Mouse (Mus musculus): ENCODE results near the gene Gm49393.
"Not testable (repeated sequence)": the region's sequence is repeated elsewhere in the genome, so short reads cannot be mapped to it uniquely, and the experiment has no call there.

Gene Gm49393

GRCm38 (mm10) chr13:60935490-60935889, at the start of gene Gm49393:
TSS of gene Gm49393 (minus strand) at chr13:60935590.
- not testable (repeated sequence) for DNase-seq (ENCODE audit: extremely low read depth, insufficient read length, low spot score)

- not testable (repeated sequence) for DNase-seq (ENCODE audit: extremely low read depth, insufficient read length, low spot score)
Observed at GRCm38 (mm10) chr13:60972319-60972718, 36.9 kb upstream of the Gm49393 start.

GRCm38 (mm10) chr13:60963985-60964384, 28.6 kb upstream of the Gm49393 start:
- not testable (repeated sequence) for DNase-seq (ENCODE audit: extremely low read depth, insufficient read length, low spot score)

DNA sequence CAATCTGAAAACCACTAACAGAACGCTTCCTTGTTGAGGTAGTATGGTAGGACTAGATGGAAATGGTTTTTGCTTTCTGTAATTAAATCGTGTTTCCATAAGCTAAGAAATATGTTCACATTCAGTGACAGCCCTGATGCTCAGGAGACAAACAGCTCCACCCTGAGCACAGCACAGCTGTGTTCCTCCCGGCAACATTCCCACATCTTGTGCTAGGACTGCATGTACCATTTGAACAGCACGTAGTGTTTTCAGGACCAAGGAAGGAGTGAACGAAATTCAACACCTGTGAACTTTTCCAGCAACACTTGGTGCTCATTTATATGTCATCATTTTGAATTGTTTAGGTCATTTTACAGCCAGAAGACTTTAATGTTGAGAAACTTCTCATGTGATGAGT, 26.3 kb upstream of the Gm49393 start:
- DNase-seq (ENCODE audit: extremely low read depth, insufficient read length, low spot score), result no peak

DNA sequence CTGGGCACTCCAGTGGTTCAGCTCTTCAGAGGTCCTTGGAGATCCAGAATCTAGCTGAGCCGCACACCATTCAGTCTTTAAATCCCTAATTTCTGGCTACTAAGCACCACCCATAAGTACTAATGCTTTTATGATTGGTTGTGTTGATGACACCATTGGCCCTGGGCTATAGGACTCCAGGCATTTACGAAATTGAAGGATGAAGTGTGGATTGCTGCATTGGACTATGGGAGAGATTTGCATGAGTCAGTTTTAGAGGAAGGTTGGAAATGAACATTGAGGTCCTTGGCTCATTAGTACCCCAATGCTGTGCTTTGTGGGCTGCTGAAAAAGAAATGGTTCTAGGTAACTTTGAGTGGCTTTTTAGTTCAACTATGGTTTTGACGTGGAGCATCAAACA, 6.5 kb upstream of the Gm49393 start, which contains the start of gene Tpbpa:
Gene Tpbpa (minus strand): TSS at position 101 of the 400 bp plus-strand sequence.
- not testable (repeated sequence) for DNase-seq (ENCODE audit: extremely low read depth, insufficient read length, low spot score)

DNA sequence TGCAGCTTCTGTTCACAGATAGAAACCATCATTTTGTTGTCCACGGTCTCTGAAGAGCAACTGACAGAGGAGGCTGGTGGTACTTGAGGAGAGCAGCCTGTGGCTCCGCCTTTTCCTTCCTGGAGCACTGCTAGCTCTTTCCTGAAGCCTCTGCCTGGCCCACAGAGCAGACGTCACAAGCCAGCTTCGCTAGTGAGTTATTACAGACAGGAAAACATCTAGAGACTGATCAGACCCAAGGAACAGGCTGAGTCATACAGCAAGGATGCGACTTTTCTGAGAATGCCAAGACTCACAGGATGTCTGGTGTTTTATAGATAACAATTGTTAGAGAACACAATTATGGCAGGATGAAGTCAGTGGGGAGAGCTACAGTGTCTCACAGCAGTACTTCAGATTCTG, 1.1 kb upstream of the Gm49393 start, which contains the start of the genes Gm49391 and Ctla2a:
Gene Gm49391 (minus strand): TSS at position 72 of the 402 bp plus-strand sequence.
Gene Ctla2a (minus strand): TSS at position 126 of the 402 bp plus-strand sequence.
- peak; percentile 37 for DNase-seq (ENCODE audit: extremely low read depth, insufficient read length, low spot score)

DNA sequence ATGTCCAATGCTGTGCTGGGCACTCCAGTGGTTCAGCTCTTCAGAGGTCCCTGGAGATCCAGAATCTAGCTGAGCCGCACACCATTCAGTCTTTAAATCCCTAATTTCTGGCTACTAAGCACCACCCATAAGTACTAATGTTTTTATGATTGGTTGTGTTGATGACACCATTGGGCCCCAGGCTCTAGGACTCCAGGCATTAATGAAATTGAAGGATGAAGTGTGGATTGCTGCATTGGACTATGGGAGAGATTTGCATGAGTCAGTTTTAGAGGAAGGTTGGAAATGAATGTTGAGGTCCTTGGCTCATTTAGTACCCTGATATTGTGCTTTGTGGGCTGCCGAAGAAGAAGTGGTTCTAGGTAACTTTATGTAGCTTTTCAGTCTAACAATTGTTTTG, 30.6 kb downstream of the Gm49393 start, which contains the start of gene Tpbpb:
Gene Tpbpb (minus strand): TSS at position 101 of the 400 bp plus-strand sequence.
- not testable (repeated sequence) for DNase-seq (ENCODE audit: extremely low read depth, insufficient read length, low spot score)

DNA sequence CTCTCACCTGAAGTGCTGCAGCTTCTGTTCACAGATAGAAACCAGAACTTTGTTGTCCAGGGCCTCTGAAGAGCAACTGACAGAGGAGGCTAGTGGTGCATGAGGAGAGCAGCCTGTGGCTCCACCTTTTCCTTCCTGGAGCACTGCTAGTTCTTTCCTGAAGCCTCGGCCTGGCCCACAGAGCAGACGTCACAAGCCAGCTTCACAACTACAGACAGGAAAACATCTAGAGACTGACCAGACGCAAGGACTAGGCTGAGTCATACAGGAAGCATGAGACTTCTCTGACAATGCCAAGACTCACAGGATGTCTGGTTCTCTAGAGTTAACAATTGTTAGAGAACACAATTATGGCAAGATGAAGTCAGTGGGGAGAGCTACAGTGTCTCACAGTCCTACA, 38.1 kb downstream of the Gm49393 start, which contains the start of gene Ctla2b:
Gene Ctla2b (minus strand): TSS at position 120 of the 400 bp plus-strand sequence.
- peak; percentile 64 for DNase-seq (ENCODE audit: extremely low read depth, insufficient read length, low spot score)

DNA sequence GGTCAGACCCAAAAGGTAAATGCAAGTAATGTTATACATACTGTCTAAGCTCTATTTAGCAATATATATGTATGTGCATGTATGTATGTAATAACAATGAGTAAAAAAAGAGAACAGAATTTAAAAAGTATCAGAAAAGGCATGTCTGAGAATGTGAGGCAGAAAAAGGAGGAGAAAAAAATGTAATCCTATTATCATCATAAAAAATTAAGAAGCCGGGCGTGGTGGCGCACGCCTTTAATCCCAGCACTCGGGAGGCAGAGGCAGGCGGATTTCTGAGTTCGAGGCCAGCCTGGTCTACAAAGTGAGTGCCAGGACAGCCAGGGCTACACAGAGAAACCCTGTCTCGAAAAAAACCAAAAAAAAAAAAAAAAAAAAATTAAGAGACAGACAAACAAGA, 38.6 kb downstream of the Gm49393 start, which contains the start of gene Gm49392:
Gene Gm49392 (minus strand): TSS at position 101 of the 400 bp plus-strand sequence.
- not testable (repeated sequence) for DNase-seq (ENCODE audit: extremely low read depth, insufficient read length, low spot score)

DNA sequence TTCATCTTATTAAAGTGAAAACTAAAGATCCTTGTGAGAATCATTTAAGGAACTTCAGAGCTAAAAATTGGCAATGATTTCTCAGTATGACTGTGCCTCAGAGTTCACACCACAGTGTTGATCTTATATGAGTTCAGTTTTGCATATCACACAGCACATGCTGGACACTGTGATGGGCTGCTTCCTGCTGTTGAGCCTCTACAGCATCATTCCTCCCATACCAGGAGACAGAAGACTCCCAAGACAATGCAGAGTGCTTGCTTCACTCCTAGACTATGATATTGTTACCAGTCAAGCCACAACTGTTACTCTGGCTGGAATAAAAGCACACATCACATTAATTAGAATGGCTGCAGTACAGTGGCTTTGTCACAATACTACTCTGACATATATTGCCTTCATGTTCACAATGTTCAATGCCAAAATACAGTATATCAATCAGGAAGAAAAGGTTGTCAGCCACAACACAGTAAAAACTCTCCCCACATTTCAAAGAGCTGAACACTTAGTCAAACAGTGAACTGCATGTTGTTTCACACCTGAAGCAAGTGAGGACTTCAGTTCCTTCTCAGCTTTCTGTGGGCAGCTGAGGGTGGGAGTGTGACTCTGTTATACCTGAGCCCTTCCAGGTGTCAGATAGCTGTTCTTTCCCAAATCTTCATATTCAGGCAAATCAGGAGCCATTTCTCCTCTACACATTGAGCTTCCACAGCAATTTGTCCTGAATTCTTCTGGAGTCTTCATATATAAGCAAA, 39.8 kb downstream of the Gm49393 start:
- DNase-seq (ENCODE audit: extremely low read depth, insufficient read length, low spot score), result no peak

- no peak for DNase-seq (ENCODE audit: extremely low read depth, insufficient read length, low spot score)
Observed at GRCm38 (mm10) chr13:60892301-60892700, 43.1 kb downstream of the Gm49393 start.

- no peak for DNase-seq (ENCODE audit: extremely low read depth, insufficient read length, low spot score)
Observed at GRCm38 (mm10) chr13:60864281-60864680, 71.1 kb downstream of the Gm49393 start, which contains the start of gene 4930486L24Rik. TSS of gene 4930486L24Rik (minus strand) at chr13:60864475.

DNA sequence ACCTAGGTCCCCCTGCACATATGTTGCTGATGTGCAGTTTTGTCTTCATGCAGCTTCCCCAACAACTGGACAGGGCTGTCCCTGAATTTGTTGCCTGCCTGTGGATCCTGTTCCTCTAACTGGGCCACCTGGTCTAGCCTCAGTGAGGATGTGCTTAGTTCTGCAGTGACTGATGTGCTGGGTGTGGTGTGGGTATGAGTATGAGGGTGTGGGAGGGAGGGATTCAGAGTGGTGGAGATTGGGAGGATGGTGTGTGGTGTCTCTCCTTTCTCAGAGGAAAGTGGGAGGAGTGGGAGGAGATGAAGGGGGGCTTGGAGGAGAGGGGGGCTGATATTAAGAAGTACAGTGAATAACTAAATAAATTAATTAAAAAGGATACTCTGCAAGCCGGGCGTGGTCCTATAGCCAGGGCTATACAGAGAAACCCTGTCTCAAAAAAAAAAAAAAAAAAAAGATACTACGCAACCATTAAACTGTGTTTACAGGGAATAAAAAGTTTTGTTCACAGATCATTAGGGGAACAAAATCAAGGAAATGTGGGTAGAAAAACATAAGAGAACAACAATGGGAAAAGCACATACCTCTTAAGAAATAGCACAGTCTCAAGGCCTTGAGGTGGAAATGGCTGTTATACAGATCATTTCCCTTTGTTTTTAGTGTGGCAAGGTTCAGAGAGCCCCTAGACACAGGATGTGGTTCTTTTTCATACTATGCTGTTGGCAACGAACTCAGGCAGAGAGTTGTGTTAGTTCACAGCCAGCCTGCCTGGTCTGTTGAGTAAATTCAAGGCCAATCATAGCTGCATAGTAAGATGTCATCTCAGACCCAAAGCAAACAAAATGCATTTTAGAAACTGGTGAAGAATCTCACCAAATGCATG, 86.9 kb downstream of the Gm49393 start:
- no peak for DNase-seq (ENCODE audit: extremely low read depth, insufficient read length, low spot score)

DNA sequence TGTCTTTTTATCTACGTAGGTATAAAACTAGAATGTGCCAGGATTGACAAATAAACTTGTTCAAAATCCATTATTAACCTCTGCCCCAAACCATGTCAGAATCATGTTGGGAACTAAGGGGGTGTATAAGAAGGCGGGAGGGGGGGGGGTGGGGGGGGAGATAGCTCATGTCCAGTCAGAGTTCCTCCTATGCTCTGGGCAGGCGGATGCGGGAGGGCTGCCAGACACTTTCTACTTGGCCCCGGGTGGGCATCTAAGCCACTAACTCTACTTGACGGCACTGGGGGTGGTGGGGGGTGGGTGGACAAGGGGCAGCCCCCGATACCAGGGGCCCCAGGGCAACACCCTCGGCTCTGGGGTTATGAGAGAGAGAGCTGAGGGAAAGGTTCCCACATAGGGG, 92.2 kb downstream of the Gm49393 start:
- no peak for DNase-seq (ENCODE audit: extremely low read depth, insufficient read length, low spot score)

DNA sequence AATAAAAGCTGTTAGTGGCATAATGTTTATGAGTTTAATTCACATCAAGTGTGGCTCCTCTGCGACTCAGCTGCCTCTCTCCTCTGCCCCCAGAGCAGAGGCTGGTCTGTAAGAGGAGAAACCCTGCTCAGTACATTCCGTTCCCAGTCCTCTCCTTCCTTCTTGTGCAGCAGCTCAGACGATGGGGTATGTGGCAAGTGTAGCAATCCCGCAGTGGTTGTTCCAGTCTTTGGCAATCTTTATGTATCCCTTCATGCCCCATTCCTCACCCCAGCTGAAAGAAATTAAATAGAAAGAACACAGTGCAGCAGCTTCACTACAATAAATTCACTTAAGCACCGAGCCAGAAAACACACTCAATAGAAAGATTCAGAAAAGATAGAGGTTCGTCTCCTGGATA, 92.7 kb downstream of the Gm49393 start:
- no peak for DNase-seq (ENCODE audit: extremely low read depth, insufficient read length, low spot score)

GRCm38 (mm10) chr13:60839353-60839902, 96.0 kb downstream of the Gm49393 start:
- no peak for DNase-seq (ENCODE audit: extremely low read depth, insufficient read length, low spot score)

DNA sequence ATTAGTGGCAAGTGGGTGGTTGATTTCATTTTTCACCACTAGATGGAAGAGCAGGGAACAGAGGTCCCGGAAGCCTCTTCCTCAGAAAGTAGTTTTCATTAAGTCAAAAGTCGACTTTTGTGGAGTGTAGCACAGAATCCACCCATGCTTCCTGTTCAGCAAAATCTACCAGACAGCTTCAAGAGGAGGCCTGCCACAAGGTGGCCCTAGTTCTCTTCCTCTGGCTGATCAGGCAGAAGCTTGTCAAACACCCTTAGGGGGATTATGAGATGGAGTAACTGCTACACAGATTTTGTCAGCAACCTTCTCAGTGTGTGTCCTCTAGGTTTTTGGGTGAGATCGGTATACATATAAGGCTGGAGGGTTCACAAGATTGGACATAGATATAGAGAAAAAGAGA, 109.3 kb downstream of the Gm49393 start:
- DNase-seq (ENCODE audit: extremely low read depth, insufficient read length, low spot score), result no peak

GRCm38 (mm10) chr13:60820486-60821175, 114.8 kb downstream of the Gm49393 start:
- peak; percentile 43 for DNase-seq (ENCODE audit: extremely low read depth, insufficient read length, low spot score)

GRCm38 (mm10) chr13:60819469-60819868, 115.9 kb downstream of the Gm49393 start:
- DNase-seq (ENCODE audit: extremely low read depth, insufficient read length, low spot score), result no peak

- no peak for DNase-seq (ENCODE audit: extremely low read depth, insufficient read length, low spot score)
Observed at GRCm38 (mm10) chr13:60813722-60814121, 121.7 kb downstream of the Gm49393 start.
